Mouse (Mus musculus): ENCODE measurements around the gene Selenos. TPM values are rescaled to one million over a fixed set of nuclear protein-coding genes. Genes with fewer than 3 reads are reported as not detected.
"Not testable (repeated sequence)": the region's sequence is repeated elsewhere in the genome, so short reads cannot be mapped to it uniquely, and the experiment has no call there.

The Selenos gene
- 75.8 and 88.7 TPM in 2 replicates for total RNA-seq (2017)

DNA sequence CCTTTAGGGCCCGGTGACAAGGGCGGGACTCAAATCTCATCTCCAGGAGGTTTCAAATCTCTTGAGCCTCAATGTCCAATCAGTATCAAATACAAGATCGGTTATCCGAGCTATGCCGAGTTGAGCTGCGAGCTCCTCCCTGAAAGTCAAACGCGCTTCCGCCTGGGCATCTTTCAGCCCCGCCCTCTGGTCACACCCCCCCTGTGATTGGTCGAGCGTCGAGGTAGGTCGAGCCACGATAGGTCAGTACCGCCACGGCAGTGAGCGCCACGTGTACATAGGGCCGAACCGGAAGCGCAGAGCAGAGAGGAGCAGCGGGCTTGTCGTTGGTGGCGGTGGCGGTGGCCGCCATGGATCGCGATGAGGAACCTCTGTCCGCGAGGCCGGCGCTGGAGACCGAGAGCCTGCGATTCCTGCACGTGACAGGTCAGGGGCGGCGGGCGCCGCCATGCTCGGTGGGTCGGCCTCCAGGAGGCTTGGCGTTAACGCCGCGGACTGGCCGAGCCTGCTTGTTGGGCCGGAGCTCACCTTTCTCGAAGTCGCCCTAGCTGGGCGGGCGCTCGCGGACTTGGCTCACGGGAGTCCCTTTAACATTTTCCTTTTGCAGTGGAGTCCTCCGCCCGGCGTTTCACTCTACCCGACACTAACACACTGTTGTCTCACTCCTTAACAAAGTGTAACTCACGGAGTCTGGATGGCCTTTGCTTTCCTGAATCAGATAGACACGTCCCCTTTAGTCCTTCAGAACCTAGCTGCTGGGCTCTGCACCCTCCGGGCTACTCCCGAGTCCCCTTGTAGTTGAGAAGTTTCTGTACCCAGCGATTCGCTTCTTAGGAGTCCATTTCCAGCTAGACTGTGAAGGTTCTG lies at the start of gene Selenos:
Gene Selenos, plus strand, starts transcription at position 286 of the 867 bp plus-strand sequence.
- ATAC-seq (replicated peaks; ENCODE audit: low read depth, poor library complexity, severe bottlenecking) = peak; percentile 98

- ATAC-seq (replicated peaks; ENCODE audit: low read depth, poor library complexity, severe bottlenecking) = no peak
Measured at GRCm38 (mm10) chr7:66036809-66037208, 42.6 kb upstream of the Selenos start.

GRCm38 (mm10) chr7:66038261-66038660 lies 41.2 kb upstream of the Selenos start:
- ATAC-seq (replicated peaks; ENCODE audit: low read depth, poor library complexity, severe bottlenecking) = no peak

DNA sequence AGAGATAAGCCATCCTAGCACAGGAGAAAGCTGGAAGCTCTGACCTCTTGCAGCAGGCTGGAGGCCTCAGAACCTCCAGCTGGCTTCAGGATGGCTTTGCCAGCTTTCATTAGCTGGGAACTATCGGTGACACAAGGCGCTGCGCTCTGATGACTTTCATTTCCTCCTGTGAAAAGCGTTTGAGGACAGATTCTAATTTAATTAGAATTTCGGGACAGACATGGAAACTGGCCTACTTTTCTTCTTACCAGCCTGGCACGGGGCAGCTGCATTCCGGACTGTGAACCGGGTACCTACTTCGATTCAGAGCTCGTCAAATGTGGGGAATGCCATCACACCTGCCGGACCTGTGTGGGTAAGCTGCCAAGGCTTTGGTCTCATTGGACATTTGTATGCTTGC lies 40.7 kb upstream of the Selenos start:
- no peak for ATAC-seq (replicated peaks; ENCODE audit: low read depth, poor library complexity, severe bottlenecking)

- no peak for ATAC-seq (replicated peaks; ENCODE audit: low read depth, poor library complexity, severe bottlenecking)
Measured at GRCm38 (mm10) chr7:66040026-66040814, 39.2 kb upstream of the Selenos start.

GRCm38 (mm10) chr7:66043552-66044459 lies 35.6 kb upstream of the Selenos start, which contains the start of gene Gm45213:
Gene Gm45213 (plus strand): TSS chr7:66043602.
- ATAC-seq (replicated peaks; ENCODE audit: low read depth, poor library complexity, severe bottlenecking) = no peak; the same call in 1 of the 2 replicates

GRCm38 (mm10) chr7:66044617-66045016 lies 34.8 kb upstream of the Selenos start:
- no peak for ATAC-seq (replicated peaks; ENCODE audit: low read depth, poor library complexity, severe bottlenecking)

GRCm38 (mm10) chr7:66046921-66047918 lies 32.2 kb upstream of the Selenos start:
- ATAC-seq (replicated peaks; ENCODE audit: low read depth, poor library complexity, severe bottlenecking) = no peak

GRCm38 (mm10) chr7:66047975-66048374 lies 31.5 kb upstream of the Selenos start:
- no peak for ATAC-seq (replicated peaks; ENCODE audit: low read depth, poor library complexity, severe bottlenecking)

DNA sequence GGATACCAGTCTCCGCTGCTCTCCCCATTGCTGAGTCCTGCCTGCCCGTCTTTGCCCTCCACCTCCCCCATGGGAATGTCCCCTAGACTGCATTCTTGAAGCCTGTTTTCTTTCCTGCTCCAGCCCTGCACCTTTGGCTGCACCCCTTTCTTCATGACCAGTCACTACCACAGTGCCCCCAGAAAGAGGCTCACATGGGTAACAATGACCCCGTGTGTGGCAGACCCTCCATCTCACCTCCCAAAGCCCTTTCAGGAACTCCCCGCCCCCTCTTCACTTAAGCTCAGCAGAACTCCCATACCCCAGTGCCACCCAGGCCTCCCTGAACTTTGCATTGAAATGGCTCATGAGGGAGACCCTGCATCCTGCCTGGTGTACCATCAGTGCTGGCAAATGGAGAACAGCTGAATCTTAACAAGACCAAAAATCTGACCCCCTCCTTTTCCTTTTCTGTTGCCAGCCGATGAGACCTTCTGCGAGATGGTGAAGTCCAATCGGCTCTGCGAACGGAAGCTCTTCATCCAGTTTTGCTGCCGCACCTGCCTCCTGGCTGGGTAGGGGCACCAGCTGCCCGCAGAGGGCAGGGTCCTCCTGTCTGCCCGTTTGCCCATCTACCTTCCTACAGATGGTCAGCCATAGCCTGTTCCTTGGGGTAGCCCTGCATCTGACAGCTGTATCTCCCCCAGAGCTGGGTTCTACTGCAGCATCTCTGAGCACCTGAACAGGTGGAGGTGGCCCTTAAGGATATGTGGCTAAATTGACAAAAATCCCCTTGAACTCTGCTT lies 30.8 kb upstream of the Selenos start:
- no peak for ATAC-seq (replicated peaks; ENCODE audit: low read depth, poor library complexity, severe bottlenecking)

GRCm38 (mm10) chr7:66053946-66054483 lies 25.4 kb upstream of the Selenos start:
- ATAC-seq (replicated peaks; ENCODE audit: low read depth, poor library complexity, severe bottlenecking) = no peak

DNA sequence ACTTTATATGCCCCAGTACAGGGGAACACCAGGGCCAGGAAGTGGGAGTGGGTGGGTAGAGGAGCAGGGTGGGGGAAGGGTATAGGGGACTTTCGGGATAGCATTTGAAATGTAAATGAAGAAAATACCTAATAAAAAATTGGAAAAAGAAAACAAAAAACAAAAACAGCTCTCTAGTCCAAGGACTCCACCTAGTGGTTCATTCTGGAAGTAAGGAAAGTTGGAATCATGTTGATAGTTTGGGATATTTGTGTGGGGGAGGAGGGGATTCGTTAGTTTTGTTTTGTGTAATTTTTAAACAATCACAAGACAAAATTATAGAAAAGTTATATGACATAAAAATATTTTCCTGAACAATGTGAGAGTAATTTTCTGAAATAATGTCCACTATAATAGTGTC lies 24.1 kb upstream of the Selenos start:
- not testable (repeated sequence) for ATAC-seq (replicated peaks; ENCODE audit: low read depth, poor library complexity, severe bottlenecking)

DNA sequence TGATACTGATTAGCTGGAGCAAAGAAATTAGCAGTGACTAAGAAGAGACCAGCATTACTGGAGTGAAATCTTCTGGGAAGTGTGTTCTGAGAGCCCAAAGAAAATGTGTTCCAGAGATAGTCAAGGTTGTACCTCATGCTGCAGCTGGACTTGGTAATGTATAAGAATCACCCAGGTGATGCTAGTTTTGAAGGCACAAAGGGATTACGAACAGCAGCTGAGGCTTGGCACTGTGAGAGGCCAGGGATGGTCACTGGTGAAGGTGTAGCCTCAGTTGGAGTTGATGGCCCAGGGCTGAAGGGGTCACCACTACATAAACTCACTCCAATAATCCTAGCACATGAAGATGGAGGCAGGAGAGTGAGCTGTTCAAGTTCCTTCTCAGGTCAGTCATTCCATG lies 20.7 kb upstream of the Selenos start, which contains the start of gene Snrpa1:
Gene Snrpa1, plus strand, starts transcription at position 301 of the 400 bp plus-strand sequence.
- ATAC-seq (replicated peaks; ENCODE audit: low read depth, poor library complexity, severe bottlenecking) = no peak

- ATAC-seq (replicated peaks; ENCODE audit: low read depth, poor library complexity, severe bottlenecking) = peak; percentile 98
Measured at GRCm38 (mm10) chr7:66060066-66060956, 19.1 kb upstream of the Selenos start.

DNA sequence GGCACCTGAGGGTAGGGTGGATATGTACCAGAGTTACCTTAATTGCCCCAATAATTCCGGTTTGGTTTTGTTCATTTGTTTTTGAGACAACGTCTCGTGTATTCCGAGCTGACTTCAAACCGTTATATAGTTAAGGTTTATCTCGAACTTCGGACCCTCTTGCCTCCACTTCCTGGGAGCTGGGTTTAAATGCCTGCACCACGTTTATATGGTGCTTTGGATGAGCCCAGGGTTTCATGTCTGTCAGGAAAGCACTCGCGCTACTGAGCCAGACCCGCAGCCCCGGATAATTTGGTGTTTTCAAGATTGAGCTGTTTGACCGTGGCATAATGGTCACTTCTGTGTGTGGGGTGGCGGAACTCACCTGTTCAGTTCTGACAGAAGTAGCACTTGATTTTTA lies 18.4 kb upstream of the Selenos start:
- no peak for ATAC-seq (replicated peaks; ENCODE audit: low read depth, poor library complexity, severe bottlenecking)

DNA sequence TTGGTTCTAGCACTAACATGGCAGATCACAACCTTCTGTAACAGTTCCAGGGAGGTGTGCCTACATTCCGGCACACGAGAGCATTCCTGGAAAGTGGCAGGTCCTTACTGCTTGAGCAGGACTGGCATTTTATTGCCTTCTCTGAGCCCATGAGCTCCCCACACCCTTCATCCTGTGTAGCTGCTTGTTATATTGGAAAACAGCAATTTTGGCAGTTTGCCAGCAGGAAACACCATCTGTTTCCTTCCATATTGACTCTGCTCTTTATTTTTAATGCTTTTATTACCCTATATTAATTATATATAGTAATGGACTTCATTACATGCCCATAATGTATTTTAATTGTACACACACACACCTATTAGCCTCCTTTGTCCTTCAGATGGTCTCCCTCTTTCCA lies 3.0 kb upstream of the Selenos start:
- ATAC-seq (replicated peaks; ENCODE audit: low read depth, poor library complexity, severe bottlenecking) = no peak

DNA sequence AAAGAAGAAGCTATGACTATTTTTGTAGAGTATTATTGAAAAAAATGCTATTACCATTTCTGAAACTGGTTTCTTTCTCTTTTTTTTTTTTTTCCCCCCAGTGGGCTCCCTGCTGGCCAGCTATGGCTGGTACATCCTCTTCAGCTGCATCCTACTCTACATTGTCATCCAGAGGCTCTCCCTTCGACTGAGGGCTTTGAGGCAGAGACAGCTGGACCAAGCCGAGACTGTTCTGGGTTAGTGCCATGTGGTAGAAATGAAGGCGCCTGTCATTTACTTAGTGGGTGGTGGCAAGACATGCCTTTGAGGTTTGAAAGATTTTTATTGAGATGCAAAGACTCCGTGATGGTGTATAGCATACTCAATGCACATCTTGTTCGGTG lies 773 bp downstream of the Selenos start:
- peak; percentile 27; the same call in 1 of the 2 replicates for ATAC-seq (replicated peaks; ENCODE audit: low read depth, poor library complexity, severe bottlenecking)
